Mouse (Mus musculus) thymus, adult 2 months (tissue): ENCODE measurements around the gene Kmt2e.

Experiments
- CTCF ChIP-seq: fragments of 200-500 bp; IDR thresholded peaks from 2 replicates; pipeline ENCODE4 v1.5.1; 2012; ENCODE audit warnings: mild to moderate bottlenecking, control low read depth, low read length, moderate library complexity, borderline replicate concordance; ENCODE audit not compliant: control insufficient read depth, poor library complexity, insufficient read depth; ENCODE audit errors: extremely low read depth
- POLR2A ChIP-seq: fragments of 200-500 bp; IDR thresholded peaks from 2 replicates; pipeline ENCODE4 v1.6.1; 2012; ENCODE audit warnings: mild to moderate bottlenecking, low read length, control low read depth, moderate library complexity; ENCODE audit not compliant: control insufficient read depth, poor library complexity, insufficient read depth; ENCODE audit errors: extremely low read depth

GRCm38 (mm10) chr5:23410040-23410717 is 24.1 kb upstream of the Kmt2e start:
- no peak for TF ChIP-seq POLR2A
- no peak for TF ChIP-seq CTCF
